Mouse (Mus musculus) hindbrain, embryonic 10.5 days (tissue): ENCODE measurements around the gene Plac8. TPM values are rescaled to one million over a fixed set of nuclear protein-coding genes. Genes with fewer than 3 reads are reported as not detected.

Source experiments
- DNase-seq: peaks from one replicate; pipeline ENCODE4 v3.0.0-alpha.2; 2017; ENCODE audit warnings: low spot score
- H3K27ac ChIP-seq: fragments of 300-500 bp; sonication (generic); 2 replicates; pipeline ENCODE4 v1.5.1; 2016; ENCODE audit warnings: mild to moderate bottlenecking, moderate library complexity
- H3K27me3 ChIP-seq: fragments of 300-500 bp; sonication (generic); 2 replicates; pipeline ENCODE4 v1.6.1; 2016; ENCODE audit warnings: mild to moderate bottlenecking; ENCODE audit not compliant: poor library complexity, insufficient read depth, severe bottlenecking
- H3K36me3 ChIP-seq: fragments of 300-500 bp; sonication (generic); 2 replicates; pipeline ENCODE4 v1.6.1; 2016; ENCODE audit warnings: mild to moderate bottlenecking, moderate library complexity
- H3K4me1 ChIP-seq: fragments of 300-500 bp; sonication (generic); replicated peaks from 2 replicates; pipeline ENCODE4 v1.6.1; 2016; ENCODE audit warnings: mild to moderate bottlenecking
- H3K4me3 ChIP-seq: fragments of 300-500 bp; sonication (generic); 2 replicates; pipeline ENCODE4 v1.5.1; 2016; ENCODE audit warnings: mild to moderate bottlenecking, moderate library complexity
- H3K9me3 ChIP-seq: fragments of 300-500 bp; sonication (generic); 2 replicates; pipeline ENCODE4 v1.6.1; 2016; ENCODE audit warnings: mild to moderate bottlenecking, moderate library complexity
- WGBS: fragments of 180-500 bp; shearing (Covaris S2); methylation state at CpG from one replicate; pipeline ENCODE4 v1.1.7; 2016; 5-methylcytosine and 5-hydroxymethylcytosine counted together
- polyA plus RNA-seq: library from polyadenylated mRNA; unstranded; fragments of >200 nt; fragmentation: Nextera tagmentation; extraction: Ambion mirVana; gene quantifications from 2 replicates; pipeline ENCODE4 v1.2.1, GENCODE M21; 2016

Gene Plac8
- polyA plus RNA-seq, 1 experiment from 2014 or later: 6.7 TPM

DNA sequence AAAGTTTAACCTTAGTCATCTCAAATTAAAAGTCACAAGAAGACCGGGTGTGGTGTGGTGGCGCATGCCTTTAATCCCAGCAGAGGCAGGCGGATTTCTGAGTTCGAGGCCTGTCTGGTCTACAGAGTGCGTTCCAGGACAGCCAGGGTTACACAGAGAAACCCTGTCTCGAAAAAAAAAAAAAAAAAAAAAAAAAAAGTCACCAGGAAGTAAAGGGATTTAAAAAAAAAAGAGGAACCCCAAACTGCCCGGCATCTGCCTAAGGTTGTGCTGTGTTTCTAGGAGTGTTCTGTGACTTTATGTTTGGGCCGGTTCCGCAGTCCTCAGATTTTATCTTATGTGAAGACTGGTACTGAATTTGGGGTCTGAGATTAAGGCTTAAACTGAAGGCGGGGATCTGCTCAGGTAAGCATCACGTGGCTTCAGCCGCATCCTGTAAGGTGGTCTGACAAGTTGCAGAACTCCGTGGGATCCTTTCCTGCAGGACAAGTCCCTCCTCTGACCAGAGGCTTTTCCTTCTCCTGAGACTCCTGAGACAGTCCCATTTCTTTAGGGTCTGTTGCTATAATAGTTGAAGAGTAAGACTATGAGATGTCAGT is 1.9 kb downstream of the Plac8 start:
- Histone ChIP-seq H3K9me3 (no peaks in the 10 kb centered on the region), H3K27me3 (no peaks in the 10 kb centered on the region), H3K36me3 (no peaks in the 10 kb centered on the region), H3K4me1 (0 out of 2 replicates have a peak, but pooled peaks cover 7% of the 10 kb centered on the region), H3K4me3 (no peak overlapping the region), H3K27ac (no peak overlapping the region)
- WGBS: 75% methylated on average over 13 of the region's 13 CpGs
- DNase-seq: no peak

DNA sequence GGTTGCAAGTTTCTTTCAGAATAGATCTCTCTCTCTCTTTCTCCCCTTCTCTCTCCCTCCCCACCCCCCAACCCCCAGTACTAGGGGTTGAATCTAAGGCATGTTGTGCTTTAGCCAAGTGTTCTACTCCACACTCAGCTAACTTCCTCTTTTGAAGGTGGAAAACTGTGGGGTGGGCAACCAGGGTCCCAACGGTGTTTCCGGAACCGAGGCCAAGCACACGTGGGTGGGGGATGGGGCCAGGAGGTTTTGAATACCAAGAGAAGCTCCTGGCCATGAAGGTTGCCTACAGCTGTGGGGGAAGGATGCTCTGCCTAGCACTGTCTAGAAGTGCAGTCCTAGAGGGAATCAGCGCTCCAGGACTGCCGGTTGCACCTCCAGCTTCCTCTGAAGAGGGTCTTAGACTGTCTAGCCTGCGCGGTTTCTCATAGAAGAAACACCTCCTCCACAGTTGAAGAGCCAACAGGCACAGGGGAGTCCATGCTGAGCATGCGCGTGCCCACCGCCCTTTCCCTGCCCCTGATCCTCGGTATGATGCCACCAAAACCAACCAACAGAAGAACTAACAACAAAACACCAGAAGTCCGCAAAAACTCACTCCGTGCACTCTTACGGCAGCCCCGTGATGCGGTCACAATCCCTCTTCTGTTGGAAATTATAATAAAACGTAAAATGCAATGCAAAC is 2.7 kb downstream of the Plac8 start:
- no peak for DNase-seq
- Histone ChIP-seq H3K27me3 (no peaks in the 10 kb centered on the region), H3K36me3 (no peaks in the 10 kb centered on the region), H3K4me1 (0 out of 2 replicates have a peak, but pooled peaks cover 7% of the 10 kb centered on the region), H3K9me3 (no peaks in the 10 kb centered on the region), H3K27ac (no peak overlapping the region), H3K4me3 (no peak overlapping the region)
- 77% methylated on average over 18 of the region's 18 CpGs for WGBS

DNA sequence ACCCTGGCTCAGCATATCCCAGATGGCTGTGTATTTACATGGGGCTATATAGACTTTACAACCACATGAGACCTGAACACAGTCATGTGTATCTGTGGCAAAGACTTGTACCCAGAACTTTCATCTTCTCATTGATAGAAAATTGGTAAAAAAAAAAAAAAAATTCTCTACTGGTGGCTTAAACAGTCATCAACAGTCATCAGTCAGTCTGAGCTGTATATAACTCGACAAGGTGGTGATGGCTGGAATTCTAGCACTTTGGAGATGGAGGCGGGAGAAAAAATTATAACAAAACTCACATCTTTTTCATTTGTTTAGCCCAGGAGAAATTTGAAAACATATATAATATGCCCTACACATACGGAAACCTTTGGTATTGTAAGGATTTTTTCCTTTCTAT is 3.2 kb downstream of the Plac8 start:
- no peaks in the 10 kb centered on the region for H3K27me3 ChIP-seq
- H3K9me3 ChIP-seq: no peaks in the 10 kb centered on the region
- no peak for DNase-seq
- no peaks in the 10 kb centered on the region for H3K36me3 ChIP-seq
- no peak overlapping the region for H3K4me3 ChIP-seq
- 0 out of 2 replicates have a peak, but pooled peaks cover 7% of the 10 kb centered on the region for H3K4me1 ChIP-seq
- WGBS: 89% methylated on average over 3 of the region's 3 CpGs
- no peak overlapping the region for H3K27ac ChIP-seq

DNA sequence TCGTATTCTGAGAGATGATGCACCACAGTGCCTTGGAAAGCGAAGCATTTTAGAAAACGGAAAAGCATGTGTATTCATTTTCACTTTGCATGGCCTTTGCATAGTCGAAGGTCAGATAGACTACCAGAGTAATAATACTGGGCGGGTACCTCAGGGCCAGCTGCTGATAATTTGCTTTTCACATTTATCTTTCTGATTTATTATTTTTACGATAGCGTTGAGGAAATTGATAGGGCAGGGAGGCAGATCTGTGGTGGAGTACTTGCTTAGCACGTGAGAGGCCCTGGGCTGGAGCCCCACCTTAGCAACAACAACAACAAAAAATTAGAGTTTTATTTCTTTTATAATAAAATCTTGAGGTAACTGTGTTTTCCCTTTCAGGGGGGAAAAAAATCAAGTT is 3.9 kb downstream of the Plac8 start:
- Histone ChIP-seq H3K9me3 (no peaks in the 10 kb centered on the region), H3K4me3 (no peak overlapping the region), H3K4me1 (0 out of 2 replicates have a peak, but pooled peaks cover 7% of the 10 kb centered on the region), H3K27ac (no peak overlapping the region), H3K27me3 (no peaks in the 10 kb centered on the region), H3K36me3 (no peaks in the 10 kb centered on the region)
- WGBS: 90% methylated on average over 8 of the region's 8 CpGs
- DNase-seq: no peak

DNA sequence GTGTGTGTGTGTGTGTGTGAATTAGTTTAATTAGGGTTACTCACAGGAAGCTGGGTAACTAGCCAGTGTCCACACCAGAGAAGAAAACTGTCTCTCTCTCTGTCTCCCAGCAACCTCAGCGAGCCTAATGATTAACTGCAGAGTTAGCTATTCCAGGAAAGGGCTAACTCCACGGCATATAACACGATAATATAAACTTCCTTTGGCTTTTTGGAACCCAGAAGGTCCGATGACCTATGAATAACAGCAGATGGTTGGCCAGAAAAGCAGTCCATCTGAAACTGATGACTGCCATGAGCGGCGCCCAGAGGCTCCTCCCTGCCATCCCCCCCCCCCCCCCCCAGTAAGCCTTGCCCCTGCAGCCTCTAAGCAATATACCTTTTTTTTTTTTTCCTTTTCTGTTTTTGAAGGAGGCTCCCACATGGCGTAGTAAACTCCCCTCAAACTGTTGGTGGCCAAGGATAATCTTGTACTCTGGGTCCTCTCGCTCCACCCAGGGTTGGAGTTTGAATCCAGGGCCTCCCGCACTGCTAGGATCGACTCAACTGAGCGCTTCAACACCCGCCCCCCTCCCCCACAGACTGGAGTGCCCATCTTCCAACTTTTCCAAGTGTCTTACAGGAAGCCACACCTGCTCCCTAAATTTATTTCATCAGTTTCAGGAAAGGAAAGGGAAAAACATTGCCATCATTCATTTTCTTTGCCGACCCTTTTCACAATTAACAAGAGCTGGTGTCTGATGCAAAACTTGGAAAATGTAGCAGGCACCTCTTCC is 4.6 kb downstream of the Plac8 start:
- no peaks in the 10 kb centered on the region for H3K27me3 ChIP-seq
- no peak for DNase-seq
- no peaks in the 10 kb centered on the region for H3K9me3 ChIP-seq
- no peaks in the 10 kb centered on the region for H3K36me3 ChIP-seq
- H3K4me1 ChIP-seq: 0 out of 2 replicates have a peak, but pooled peaks cover 7% of the 10 kb centered on the region
- WGBS: 84% methylated on average over 13 of the region's 13 CpGs
- no peak overlapping the region for H3K27ac ChIP-seq
- no peak overlapping the region for H3K4me3 ChIP-seq

DNA sequence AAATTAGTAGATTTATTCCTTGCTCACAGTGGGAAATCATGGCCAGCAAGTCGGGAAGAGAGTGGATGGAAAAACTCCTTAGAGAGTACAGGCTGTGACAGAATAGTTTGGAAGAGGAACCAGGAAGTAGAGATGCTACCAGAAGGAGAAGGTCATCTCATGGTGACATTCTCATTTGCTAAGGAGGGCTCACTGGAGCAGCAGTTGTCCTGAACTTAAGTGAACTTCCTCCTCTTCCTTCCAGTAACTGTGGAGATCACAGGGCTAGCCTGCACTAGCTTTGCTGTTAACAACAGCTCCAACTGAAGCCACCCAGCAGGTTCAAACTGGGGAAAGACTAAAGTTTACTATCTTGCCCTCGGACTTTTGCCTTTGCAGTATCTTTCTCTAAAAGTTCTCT is 5.2 kb downstream of the Plac8 start:
- H3K36me3 ChIP-seq: no peaks in the 10 kb centered on the region
- 78% methylated on average over 2 of the region's 2 CpGs for WGBS
- H3K4me3 ChIP-seq: no peak overlapping the region
- 0 out of 2 replicates have a peak, but pooled peaks cover 7% of the 10 kb centered on the region for H3K4me1 ChIP-seq
- H3K27ac ChIP-seq: no peak overlapping the region
- H3K27me3 ChIP-seq: no peaks in the 10 kb centered on the region
- H3K9me3 ChIP-seq: no peaks in the 10 kb centered on the region
- DNase-seq: no peak

DNA sequence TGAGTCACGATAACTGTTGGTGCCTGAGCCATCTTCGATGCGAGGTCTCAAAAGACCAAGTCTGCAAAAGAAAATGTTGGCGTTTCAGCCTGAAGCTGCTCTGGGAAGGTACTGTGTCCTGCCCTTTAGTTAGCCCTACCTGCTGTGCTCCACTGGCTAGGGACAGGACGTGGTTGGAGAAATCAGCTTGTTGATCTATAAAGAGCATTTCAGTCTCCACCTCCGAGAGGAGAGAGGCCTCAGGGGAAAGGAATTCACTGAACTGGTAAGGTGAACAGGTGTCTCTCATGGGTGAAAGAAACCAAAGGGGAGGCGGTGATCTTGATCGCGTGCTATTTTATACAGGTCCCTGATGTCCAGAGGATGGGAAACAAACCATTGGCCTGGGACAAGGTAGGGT is 9.3 kb downstream of the Plac8 start:
- no peaks in the 10 kb centered on the region for H3K36me3 ChIP-seq
- no peaks in the 10 kb centered on the region for H3K27me3 ChIP-seq
- WGBS: 84% methylated on average over 9 of the region's 9 CpGs
- no peaks in the 10 kb centered on the region for H3K9me3 ChIP-seq
- DNase-seq: no peak
- H3K27ac ChIP-seq: no peak overlapping the region
- H3K4me3 ChIP-seq: no peak overlapping the region
- no peaks in the 10 kb centered on the region for H3K4me1 ChIP-seq

DNA sequence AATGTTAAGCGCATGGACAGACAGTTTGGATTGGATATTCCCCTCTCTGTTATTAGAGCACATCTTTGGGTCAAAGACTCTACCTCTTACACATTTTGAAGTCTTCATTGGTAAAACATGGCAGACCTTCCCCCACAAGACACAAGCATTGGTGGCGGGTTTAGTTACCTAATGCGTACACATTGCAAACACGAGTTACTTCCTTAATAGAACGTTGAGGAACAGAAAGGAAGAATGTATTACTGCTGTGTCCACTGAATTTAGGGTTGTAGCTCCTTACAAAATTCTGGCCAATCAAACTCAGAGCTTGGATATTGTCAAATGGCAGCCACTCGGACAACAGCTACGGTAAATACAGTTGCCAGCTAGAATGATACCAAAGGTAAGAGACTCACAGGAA is 12.7 kb downstream of the Plac8 start:
- DNase-seq: no peak
- H3K9me3 ChIP-seq: no peaks in the 10 kb centered on the region
- H3K27me3 ChIP-seq: no peaks in the 10 kb centered on the region
- WGBS: 94% methylated on average over 7 of the region's 7 CpGs
- H3K36me3 ChIP-seq: no peaks in the 10 kb centered on the region
- H3K4me1 ChIP-seq: no peaks in the 10 kb centered on the region
- H3K4me3 ChIP-seq: no peak overlapping the region
- H3K27ac ChIP-seq: no peak overlapping the region

DNA sequence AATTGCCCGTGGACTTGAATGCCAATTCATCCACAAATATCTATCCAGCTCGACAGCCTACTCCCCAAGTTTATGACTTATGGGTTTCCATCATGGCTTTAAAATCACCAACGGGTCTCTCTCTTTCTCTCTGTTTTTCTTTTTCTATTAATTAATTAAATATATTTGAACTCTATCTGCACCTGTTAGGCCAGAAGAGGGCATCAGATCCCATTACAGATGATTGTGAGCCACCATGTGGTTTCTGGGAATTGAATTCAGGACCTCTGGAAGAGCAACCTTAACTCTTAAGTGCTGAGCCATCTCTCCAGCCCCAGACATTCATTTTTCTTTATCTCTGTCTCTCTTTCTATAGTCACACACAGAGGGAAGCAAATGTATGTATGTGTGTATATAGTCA is 13.3 kb downstream of the Plac8 start:
- no peaks in the 10 kb centered on the region for H3K4me1 ChIP-seq
- H3K4me3 ChIP-seq: no peak overlapping the region
- H3K27me3 ChIP-seq: no peaks in the 10 kb centered on the region
- no peaks in the 10 kb centered on the region for H3K9me3 ChIP-seq
- WGBS: 89% methylated on average over 3 of the region's 3 CpGs
- H3K36me3 ChIP-seq: no peaks in the 10 kb centered on the region
- no peak overlapping the region for H3K27ac ChIP-seq
- no peak for DNase-seq

DNA sequence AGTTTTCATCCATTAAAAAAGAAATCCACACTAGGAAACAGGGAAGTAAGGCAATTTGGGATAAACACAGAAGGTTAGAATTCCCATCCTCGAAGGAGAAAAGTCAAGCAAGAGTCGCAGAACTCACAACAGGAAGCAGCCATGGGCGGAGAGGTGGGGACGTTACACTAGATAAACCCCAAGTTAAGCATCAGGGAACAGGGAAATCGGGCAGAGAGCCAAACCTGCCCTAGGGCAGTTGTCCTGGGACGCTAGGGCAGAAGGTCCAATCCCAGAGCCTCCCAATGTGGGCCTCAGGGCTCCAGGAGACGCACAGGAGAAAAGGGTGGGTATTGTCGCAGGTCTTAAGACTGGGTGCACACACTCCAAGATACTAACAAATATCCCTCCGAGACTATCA is 14.5 kb downstream of the Plac8 start:
- Histone ChIP-seq H3K4me3 (no peak overlapping the region), H3K27me3 (no peaks in the 10 kb centered on the region), H3K27ac (no peak overlapping the region), H3K4me1 (no peaks in the 10 kb centered on the region), H3K9me3 (no peaks in the 10 kb centered on the region), H3K36me3 (no peaks in the 10 kb centered on the region)
- 79% methylated on average over 9 of the region's 9 CpGs for WGBS
- no peak for DNase-seq

DNA sequence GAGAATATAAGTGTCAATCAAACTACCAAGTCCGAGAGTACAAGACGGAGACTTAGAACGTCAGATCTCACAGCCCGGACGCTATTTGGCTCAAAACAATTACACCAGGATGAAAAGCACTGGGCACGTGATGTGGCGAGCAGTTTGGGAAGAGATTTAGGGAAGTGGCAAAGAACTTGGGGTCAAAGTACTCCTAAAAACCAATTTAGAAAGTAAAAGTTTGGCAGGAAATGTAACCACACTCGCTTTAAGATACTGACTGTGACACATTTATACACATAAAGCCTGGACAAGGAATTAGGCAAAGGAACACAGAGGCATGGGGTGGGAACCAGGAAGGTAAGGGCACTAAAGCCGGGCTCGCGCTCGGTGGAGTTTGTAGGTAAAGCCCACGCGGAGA is 15.0 kb downstream of the Plac8 start:
- H3K9me3 ChIP-seq: no peaks in the 10 kb centered on the region
- no peaks in the 10 kb centered on the region for H3K4me1 ChIP-seq
- no peak overlapping the region for H3K4me3 ChIP-seq
- H3K36me3 ChIP-seq: no peaks in the 10 kb centered on the region
- 90% methylated on average over 14 of the region's 14 CpGs for WGBS
- H3K27me3 ChIP-seq: no peaks in the 10 kb centered on the region
- no peak for DNase-seq
- no peak overlapping the region for H3K27ac ChIP-seq

DNA sequence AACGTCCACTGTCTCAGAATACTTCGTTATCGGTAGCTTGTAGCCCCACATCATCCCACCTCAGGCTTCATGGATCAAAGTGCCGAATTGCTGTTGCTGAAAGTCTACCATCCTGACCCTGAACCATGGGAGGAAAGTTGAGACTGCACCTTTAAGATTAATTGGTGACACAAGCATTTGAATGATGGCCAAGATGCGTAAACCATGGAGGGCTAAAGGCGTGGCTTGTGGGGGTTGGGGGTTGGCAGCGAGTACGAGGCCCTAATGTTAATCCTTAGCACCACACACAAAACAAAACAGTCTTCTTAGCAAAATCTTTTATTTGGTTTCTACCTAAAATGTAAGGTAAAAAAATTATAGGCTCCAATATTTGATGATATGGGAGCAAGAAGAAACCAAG is 18.6 kb downstream of the Plac8 start:
- Histone ChIP-seq H3K27me3 (no peaks in the 10 kb centered on the region), H3K4me1 (no peaks in the 10 kb centered on the region), H3K36me3 (peaks cover 19% of the 10 kb centered on the region), H3K9me3 (0 out of 2 replicates have a peak, but pooled peaks cover 2% of the 10 kb centered on the region), H3K4me3 (no peak overlapping the region), H3K27ac (no peak overlapping the region)
- 77% methylated on average over 8 of the region's 8 CpGs for WGBS
- no peak for DNase-seq

DNA sequence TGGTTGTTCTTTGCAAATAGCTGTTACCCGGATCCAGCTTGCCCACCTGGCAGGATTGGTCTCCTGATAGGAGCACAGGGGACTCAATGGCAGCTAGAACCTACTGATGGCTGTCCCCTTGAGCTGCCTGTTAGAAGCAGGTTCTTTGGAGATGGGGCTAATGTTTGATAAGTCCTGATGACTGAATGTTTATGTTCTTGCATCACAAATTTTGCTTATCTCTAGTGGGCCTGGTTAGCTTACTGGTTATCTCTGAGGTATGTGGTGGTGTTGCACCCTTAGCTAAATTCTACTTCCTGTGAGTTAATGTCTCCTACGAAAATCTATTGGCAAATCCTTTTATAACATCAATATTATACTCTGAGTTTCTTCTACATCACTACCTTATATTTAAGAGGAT is 20.1 kb downstream of the Plac8 start:
- DNase-seq: no peak
- Histone ChIP-seq H3K4me3 (no peak overlapping the region), H3K9me3 (0 out of 2 replicates have a peak, but pooled peaks cover 2% of the 10 kb centered on the region), H3K36me3 (peaks cover 34% of the 10 kb centered on the region), H3K27ac (no peak overlapping the region), H3K4me1 (no peaks in the 10 kb centered on the region), H3K27me3 (no peaks in the 10 kb centered on the region)
- WGBS: 78% methylated on average over 2 of the region's 2 CpGs
